Mouse (Mus musculus): ENCODE data around the gene Slfn14.
A peak's percentile ranks its signal among the peaks of the same experiment; 100 is the strongest.
"Not testable (repeated sequence)": the region's sequence is repeated elsewhere in the genome, so short reads cannot be mapped to it uniquely, and the experiment has no call there.

The Slfn14 gene

DNA sequence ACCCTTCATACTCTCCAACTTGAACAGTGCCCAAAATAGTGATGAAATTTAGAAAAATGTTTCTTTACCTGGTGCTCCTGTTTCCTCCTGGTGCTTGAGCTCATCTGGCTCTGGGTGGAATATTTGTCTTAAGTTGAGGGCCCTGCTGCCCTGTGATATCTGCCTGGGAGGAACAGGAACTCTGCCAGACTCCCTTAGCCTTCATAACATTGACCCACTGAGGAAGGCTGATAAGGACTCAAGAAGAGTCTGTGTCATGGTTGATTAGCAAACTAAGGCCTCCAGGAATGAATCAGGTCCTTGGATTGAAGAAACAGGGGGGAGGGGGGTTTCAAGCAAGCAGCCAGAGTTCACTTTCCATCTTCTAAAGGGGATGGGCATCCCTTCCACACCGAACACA is at the start of gene Slfn14:
Slfn14 (minus strand) TSS at position 161 of the 400 bp plus-strand sequence.
- peak; percentile 49 to 76 for DNase-seq (ENCODE audit: low spot score in 2 of 2)

DNA sequence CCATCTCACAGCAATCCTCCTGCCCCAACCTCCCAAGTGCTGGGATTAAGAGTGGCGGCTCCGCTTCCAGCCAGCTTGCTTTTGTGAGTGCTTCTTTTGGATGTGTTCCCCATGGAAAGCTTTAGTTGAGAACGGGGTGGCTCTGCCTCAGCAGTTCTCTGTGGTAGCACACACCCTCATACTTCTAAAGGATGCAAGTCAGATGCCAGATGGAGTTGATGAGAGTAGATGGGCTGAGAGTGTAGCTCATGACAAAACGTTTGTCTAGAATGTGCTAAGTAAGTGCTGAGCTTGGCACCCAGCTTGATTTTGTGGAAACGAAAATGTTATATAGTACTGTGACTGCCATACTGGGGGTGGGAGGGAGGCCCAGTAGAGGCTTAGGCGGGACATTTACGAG is 49.3 kb upstream of the Slfn14 start:
- no peak for DNase-seq (ENCODE audit: low spot score in 2 of 2)

DNA sequence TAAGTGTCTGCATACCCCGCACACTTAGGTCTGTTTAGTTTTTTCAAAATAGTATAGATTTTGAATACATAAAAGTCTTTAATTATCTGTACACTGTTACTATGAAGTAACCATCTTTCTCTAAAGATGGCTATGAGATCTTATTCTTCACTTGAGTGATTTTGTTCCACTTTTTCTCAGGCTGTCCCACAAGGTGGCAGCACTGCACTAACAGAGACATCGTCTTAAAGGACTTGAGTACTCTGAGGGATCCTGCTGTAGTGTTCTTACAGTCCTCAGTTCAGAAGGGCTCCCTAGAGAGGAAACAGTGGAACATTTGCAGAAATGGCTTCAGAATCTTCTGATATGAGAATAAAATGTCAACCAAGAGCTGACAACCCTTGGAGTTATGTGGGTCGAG is 40.9 kb upstream of the Slfn14 start:
- DNase-seq (ENCODE audit: low spot score in 2 of 2) = peak; percentile 44 to 58

DNA sequence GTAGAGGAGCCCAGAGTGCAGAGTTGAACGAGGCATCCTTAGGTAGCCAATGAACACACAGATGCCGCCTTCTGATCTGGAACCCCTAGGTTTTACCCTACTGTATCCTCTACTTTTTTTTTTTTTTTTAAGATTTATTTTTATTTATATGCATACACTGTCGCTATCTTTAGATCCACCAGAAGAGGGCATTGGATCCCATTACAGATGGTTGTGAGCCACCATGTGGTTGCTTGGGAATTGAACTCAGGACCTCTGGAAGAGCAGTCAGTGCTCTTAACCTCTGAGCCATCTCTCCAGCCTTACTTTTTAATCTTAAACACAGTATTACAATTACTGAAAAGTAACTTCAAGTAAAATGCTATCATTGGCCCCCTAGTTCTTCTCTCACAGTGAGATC is 40.2 kb upstream of the Slfn14 start:
- not testable (repeated sequence) for DNase-seq (ENCODE audit: low spot score in 2 of 2)

DNA sequence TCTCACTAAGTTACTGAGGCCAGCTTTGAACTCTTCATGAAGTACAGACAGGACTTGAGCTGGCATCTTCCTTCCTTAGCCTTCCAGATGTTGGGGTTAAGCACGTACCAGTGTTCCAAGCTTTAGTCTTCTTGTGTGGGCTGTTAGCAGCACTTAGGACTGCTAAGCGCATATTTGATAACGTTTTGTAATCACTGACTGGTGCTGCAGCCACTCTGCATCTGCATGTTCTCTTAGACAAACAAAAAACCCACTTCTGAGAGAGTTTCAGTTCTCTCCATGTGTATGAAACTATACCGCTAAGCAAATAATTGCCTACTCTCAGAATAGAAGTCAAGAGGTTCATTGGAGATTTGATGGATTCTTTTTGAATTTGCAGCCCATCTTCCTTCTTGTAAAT is 32.5 kb upstream of the Slfn14 start:
- DNase-seq (ENCODE audit: low spot score in 2 of 2) = no peak

DNA sequence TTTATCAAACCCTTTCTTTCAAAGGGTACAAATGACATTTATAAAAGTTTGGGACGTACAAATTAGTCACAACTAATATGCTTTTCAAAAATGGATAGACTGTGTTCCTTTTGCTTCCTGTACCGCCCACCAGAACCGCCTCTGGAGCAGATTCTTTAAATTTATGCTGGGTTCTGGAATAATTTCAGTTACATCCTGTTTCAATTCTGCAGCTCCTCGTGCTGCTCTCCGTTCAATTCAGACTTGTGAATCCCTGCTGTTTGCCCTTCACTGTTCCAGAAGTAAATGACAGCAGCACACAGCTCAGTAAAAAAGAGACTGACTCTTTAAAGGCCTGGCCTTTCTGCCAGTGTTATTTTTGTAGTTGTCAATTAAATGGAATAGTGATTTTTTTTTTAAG is 25.9 kb upstream of the Slfn14 start:
- no peak for DNase-seq (ENCODE audit: low spot score in 2 of 2)

DNA sequence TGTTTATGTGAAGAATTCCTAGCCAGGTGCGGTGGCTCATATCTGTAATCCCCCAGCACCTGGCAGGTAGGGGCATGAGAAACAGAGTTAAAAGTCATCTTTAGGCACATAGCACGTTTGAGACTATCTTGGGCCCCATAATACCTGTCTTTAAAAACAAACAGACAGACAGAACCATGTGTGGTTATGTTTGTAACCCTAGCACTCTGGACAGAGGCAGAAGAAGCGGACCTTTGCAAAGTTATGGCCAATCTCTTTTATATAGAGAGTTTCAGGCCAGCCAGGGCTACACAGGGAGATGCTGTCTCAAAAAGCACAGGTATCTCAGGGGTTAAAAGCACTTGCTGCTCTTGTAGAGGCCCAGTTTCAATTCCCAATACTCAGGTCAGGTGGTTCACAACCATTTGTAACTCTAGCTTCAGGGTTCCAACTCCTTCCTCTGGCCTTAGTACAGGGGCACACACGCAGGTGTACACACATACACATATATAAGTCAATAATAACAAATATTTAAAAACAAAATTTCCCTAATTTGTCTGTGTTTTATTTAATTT is 20.3 kb upstream of the Slfn14 start:
- no peak for DNase-seq (ENCODE audit: low spot score in 2 of 2)

DNA sequence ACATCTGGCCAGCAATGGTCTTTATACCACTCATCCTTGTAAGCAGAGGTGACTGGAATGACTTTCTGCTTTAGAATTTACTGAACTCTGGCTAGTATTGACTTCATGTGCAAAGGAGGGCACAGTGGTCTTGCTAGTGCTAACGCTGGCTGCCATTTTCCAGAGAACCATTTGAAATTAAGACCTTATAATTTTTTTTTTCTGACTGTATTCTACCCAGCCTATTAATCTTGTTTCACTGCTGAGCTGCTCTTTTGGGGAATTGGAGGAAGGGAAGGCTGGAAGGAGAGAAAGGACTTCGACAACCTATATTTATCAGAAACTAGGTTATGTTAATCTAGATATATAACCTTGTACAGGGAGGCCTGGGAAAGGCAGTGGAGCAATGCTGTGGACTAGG is 18.0 kb upstream of the Slfn14 start:
- DNase-seq (ENCODE audit: low spot score in 2 of 2) = no peak

DNA sequence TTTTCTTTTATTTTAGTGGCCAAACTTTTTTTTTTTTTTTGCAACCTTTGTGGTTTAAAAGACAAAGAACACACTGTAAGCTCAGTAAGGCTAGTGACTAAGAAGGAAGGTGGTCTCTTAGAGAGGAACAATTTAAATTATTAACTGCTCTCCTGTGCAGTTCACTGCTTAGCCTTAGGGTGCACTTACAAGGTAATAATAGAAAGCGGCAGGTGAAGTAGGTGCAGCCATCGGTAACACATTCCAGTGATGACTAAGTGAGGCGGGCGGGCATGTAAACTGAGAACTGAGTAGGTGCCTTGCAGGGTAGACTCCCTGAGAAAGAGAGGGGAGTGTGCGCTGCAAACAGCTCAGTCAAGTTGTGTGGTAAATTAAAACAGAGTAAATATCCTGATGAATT is 17.2 kb upstream of the Slfn14 start:
- DNase-seq (ENCODE audit: low spot score in 2 of 2) = no peak

DNA sequence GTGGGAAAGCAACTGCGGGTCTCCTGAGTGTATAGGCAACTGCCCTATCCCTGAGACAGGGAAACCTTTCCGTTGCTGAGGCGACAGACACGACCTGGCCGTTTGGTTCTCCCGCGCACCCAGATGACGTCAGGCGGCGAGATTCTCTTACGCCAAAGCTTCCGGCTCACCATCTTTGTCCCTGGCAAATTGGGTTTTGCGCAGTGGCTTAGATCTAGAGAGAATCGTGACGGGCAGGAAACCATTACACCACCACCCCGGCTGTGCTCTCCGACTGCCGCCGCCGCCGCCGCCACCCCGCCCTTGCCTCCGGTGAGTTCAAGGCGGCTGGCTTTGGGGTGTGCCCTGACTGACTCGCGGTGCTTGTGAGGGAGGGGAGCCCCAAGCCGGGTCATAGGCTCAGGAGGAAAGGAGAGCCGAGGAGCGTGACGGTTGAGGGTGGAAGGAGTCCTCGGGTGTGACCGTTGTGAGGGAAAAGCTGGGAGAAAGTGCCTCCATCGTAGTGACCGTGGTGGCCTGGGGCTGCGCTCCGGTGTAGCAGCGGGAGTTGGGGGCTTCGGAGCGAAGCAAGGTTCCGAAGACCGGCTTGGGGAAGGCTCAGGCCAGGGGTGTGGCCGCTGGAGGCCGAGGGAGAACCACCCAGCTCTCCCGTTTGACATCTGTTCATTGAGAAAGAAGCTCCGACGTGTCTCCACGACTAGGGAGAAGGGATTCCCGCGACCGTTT is 16.2 kb upstream of the Slfn14 start, which contains the start of gene Pex12:
Pex12 (minus strand) TSS at position 61 of the 726 bp plus-strand sequence.
- peak; percentile 92 to 94 for DNase-seq (ENCODE audit: low spot score in 2 of 2)

DNA sequence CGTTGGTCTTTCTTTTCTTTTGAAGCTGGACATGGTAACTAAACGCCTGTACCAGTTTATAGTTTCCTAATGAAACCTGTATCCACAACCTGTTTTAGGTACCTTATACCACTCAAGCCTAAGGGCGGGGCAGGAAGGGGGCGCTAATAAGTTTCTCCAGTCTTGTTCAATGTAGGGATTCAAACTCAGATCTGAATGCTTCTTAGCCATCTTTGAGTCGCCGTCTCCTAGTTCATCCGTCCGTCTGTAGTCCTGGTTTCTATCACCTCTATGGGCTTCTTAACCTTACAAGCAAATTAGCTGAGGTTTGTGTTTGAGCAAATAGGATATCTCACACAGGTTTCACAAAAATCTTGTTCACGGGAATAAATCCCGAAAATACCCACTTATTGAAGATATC is 15.6 kb upstream of the Slfn14 start:
- DNase-seq (ENCODE audit: low spot score in 2 of 2) = peak; percentile 25 to 43

DNA sequence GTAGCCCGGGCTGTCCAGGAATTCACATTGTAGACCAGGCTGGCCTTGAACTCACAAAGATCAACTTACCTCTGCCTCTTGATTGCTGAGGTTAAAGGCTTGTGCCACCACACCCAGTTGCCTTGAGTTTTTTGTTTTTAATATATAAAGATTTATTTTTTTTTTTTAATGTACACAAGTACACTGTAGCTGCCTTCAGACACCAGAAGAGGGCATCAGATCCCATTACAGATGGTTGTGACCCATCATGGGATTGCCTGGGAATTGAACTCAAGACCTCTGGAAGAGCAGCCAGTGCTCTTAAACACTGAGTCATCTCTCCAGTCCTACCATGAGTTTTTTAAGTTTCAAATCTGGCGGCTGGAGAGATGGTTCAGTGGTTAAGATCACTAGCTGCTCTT is 14.9 kb upstream of the Slfn14 start:
- no peak for DNase-seq (ENCODE audit: low spot score in 2 of 2)

DNA sequence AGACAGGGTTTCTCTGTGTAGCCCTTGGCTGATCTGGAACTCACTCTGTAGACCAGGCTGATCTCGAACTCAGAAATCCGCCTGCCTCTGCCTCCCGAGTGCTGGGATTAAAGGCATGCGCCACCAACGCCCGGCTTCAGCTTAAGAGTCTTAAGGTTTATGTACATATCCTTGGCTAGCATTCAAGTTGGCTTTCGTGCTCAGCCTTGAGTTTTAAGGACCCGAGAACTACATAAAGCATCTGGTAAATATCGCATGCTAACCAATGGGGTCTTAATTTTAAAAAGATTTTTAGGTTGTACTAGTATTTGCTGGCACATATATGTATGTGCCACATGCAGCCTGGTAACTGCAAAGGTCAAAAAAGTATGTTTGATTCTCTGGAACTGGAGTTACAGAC is 13.2 kb upstream of the Slfn14 start:
- no peak for DNase-seq (ENCODE audit: low spot score in 2 of 2)

DNA sequence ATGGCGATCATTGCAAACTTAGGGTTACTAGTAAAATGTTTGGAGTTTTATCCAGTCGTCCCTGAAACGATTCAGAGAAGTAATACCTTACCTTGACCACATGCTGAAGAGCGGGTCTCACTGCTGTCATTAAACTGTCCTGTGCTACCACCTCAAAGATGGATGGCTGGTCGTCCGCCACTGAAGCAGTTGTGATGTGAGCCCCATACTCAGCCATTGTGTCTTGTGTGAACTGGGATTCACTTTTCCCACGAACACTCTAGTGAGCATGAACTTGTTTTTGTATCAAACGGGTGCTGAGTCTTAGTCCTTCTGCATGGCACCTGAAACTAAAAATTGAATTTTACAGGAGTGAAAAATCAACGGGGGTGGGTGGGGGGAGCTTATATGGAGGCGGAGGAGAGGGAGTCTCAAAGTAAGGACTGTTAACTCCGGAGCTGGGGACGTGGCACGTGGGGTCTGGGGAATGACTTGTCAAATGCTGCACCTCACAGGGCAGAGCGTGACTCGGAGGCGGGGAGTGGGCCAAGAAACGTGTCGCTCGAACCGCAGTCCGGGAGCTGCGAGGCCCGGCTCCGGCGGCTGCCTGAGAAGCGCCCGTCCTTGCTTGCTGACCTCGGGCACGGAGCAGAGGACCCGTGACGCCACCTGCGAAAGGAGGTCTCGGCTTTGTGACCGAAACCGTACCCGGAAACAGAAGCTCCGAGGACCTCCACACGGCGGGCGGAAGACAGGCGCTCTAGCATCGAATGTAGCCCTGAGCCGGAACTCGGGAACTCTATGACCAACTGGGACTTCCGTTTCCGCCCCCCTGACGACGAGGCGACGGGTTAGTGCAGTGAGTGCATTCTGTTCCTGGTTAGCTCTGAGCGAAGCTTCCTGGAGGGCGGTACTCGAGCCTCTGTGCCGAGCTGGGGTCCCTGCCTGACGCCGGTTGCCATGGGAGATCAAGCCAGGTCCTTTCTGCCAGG is 12.0 kb upstream of the Slfn14 start, which contains the start of gene Ap2b1:
Ap2b1 (plus strand) TSS at position 800 of the 971 bp plus-strand sequence.
- peak; percentile 95 to 96 for DNase-seq (ENCODE audit: low spot score in 2 of 2)

DNA sequence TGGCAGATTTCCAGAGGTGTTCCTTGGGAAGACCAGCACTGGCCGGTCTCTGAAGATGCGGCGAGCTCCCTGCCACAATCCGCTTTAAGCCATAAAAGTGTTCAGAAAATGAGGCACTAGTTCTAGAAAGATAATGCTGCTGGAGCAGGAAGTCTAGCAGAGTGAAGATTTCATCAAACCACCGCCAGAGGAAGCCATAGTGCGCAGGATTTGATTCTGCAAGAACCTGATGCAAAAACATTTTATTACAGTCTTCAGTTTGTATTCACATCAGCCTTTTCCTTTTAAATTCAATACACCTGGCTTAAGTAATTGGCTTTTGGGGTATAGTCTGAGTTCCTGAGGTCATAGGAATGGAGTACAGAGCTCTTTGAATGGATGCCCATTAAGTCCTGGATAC is 11.3 kb upstream of the Slfn14 start:
- peak in 1 of 2 experiments; percentile 16 for DNase-seq (ENCODE audit: low spot score in 2 of 2)

DNA sequence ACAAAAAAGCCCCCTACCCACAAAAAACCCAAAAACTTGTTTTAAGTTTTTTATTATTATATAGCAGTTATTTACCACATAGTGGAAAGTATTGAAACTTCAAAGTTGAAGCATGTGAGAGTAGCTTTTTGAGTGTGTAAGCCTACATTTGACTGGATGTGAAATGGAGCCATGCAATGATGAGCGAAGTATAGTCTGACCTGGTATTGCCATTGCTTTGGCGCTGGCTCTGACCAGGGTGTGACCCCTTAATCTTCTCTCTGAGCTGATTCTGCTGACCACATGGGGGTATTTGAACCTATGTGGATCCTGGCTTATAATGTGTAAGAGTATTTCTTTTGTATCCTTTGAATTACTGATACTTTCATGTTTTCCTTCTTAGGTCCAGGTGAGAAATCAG is 7.6 kb upstream of the Slfn14 start:
- DNase-seq (ENCODE audit: low spot score in 2 of 2) = no peak

DNA sequence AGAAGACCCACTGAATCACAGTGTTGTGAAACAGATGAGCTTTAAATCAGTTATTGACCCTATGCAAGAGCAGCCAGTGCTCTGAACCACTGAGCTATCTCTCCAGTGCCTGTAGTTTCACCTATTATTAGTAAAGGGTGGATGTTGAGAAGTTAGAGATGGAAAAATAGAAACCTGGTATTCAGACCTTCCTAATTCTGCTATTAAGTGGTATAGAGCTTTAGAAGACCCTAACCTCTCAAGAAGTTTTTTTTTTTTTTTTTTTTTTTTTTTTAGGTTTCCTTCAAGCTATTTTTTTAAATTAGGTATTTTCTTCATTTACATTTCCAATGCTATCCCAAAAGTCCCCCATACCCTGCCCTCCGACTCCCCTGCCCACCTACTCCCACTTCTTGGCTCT is 6.7 kb upstream of the Slfn14 start:
- no peak for DNase-seq (ENCODE audit: low spot score in 2 of 2)

DNA sequence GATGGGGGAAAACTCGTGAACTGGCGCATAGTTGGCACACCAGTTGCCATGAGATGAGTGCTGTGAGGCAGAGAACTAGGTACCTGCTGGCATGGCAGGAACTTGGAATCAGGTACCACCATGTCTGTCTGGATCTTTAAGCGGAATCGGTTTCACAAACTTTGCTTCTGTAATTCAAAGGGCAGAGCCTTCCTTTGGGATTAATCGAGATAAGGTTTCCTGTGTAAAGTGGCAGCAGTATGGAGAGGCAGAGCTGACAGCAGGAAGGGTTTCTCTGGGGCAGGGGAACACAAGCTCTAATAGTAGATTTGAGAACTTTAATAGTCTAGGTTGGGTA is 5.7 kb upstream of the Slfn14 start:
- DNase-seq (ENCODE audit: low spot score in 2 of 2) = no peak

DNA sequence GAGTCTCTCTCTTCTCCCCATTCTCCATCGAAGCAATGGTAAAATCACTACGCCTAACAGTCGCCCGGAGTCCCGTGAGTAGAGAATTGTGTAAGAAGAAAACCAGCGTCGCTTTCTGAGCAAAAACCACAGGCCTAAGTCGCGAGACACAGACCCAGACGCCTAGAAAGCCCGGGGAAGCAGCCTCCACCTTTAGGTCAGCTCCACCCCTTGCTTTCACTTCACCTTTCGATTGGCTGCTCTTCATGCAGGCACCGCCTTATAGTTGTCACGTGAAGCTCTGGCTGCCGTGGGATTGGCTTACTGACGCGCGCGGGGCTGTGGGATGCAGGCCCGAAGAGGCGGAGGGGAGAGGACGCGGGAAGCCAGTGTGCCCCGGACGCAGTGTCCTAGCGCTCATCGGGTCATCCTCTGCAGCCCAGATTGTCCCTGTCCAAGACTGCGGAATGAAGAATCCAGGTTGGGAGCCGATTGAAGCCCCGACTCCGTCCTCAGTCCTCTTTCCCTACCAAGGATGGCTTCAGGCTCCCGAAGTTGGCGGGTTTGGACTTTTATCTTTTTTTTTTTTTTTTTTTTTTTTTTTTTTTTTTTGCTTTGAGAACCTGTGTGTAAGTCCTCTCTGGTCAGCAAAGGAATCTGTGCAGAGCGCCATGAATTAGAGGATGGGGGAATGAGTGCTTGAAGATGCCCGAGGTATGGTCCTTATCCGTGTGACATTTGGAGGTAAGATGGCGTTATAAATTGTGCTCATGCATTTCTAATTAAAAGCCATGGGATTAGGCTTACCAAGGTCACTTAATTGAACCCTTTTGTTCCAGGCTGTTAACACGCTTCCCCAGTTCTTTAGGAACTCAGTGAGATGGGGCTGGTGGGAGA is 5.1 kb upstream of the Slfn14 start:
- peak; percentile 96 for DNase-seq (ENCODE audit: low spot score in 2 of 2)

DNA sequence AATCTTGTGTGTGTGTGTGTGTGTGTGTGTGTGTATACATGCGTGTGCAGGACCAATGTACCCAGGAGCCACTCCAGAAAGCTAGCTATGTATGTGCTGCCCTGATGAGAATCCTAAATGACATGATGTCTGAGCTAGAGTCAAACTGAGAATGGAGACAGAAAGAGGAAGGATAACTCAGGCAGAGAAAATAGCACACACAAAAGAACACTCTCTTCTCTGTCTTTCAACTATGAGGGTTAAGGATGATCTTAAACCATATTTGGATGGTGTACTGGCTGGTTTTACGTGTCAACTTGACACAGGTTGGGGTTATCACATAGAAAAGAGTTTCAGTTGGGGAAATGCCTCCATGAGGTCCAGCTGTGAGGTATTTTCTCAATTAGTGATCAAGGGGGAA is 3.1 kb upstream of the Slfn14 start:
- no peak for DNase-seq (ENCODE audit: low spot score in 2 of 2)

DNA sequence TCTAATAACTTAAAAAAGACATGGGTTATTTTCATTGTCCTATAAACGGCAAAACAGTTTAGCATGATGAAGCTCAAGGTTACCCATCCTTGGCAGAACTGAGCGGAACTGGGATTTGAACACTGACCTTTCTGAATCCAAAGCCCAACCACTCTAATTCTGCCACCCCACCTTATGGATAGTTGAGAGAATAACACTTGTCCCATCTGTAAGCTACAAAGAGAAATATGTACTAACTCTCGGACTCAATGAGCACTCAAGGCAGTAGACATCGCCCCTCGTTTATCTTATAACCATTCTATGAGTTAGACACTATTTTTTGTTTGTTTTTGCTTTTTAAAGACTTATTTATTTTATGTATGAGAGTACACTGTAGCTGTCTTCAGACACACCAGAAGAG is 2.5 kb upstream of the Slfn14 start:
- no peak for DNase-seq (ENCODE audit: low spot score in 2 of 2)

DNA sequence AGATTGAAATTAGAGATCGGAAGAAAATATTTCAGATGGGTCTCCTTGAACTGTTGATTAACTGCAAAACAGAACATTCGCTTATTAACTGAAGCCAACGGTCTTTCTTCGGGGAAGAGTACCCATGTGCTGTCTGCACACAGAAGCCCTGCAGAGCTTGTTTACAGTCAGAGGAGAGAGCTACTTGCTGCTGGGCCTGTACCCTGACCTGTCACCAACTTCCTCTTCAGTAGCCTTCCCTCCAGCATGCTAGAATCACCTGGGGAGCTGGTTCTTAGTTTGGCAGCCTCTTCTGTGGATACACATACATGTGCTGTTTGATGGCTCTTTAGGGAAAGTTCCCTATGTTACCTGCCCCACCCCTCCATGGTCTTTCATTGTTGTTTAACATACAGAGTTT is 899 bp downstream of the Slfn14 start:
- DNase-seq (ENCODE audit: low spot score in 2 of 2) = no peak

All from spleen, postnatal 36 days (tissue).